Mouse (Mus musculus): ENCODE data around the gene Kremen1.

The Kremen1 gene

GRCm38 (mm10) chr11:5272536-5273234 lies 11.3 kb upstream of the Kremen1 start:
- ChIA-PET CTCF (interaction anchor here (0.6 to 3.9 kb wide), 14 partner anchors 11 to 158 kb away, joined by 3 to 14 read pairs (median 4); partner anchors contain the start of gene Kremen1 (in 1 of the 4)), POLR2A (interaction anchor here (0.5 to 3.2 kb wide), 35 partner anchors 9 to 702 kb away, joined by 3 to 21 read pairs (median 4); partner anchors contain the start of genes Ewsr1 (in 2 of the 4), Kremen1 (in 2 of the 4), Rhbdd3 (in 2 of the 4) and Gas2l1 (in 1 of the 4))

- CTCF ChIA-PET = interaction anchor here in 3 of 4 experiments (0.8 to 3.9 kb wide), 8 partner anchors 10 to 157 kb away, joined by 3 to 14 read pairs (median 4); partner anchors contain the start of gene Kremen1 (in 1 of the 3)
- POLR2A ChIA-PET = interaction anchor here (0.5 to 3.2 kb wide), 23 partner anchors 8 to 227 kb away, joined by 3 to 21 read pairs (median 5); partner anchors contain the start of genes Ewsr1 (in 2 of the 4), Kremen1 (in 2 of the 4), Rhbdd3 (in 2 of the 4) and Gas2l1 (in 1 of the 4)
Observed at GRCm38 (mm10) chr11:5272066-5272360, 10.7 kb upstream of the Kremen1 start.

- ChIA-PET CTCF (interaction anchor here in 3 of 4 experiments (0.6 to 3.1 kb wide), 9 partner anchors 10 to 209 kb away, joined by 3 to 15 read pairs (median 4); partner anchors contain the start of gene Kremen1 (in 1 of the 3)), POLR2A (interaction anchor here (0.5 to 3.2 kb wide), 23 partner anchors 8 to 206 kb away, joined by 3 to 21 read pairs (median 4); partner anchors contain the start of genes Ewsr1 (in 2 of the 4), Kremen1 (in 2 of the 4), Rhbdd3 (in 2 of the 4) and Gas2l1 (in 1 of the 4))
Observed at GRCm38 (mm10) chr11:5271274-5272065, 10.1 kb upstream of the Kremen1 start.

- CTCF ChIA-PET = interaction anchor here in 3 of 4 experiments (0.7 to 3.1 kb wide), 3 partner anchors 88 to 155 kb away, joined by 3 to 10 read pairs (median 3); no protein-coding TSS in a partner anchor
- POLR2A ChIA-PET = interaction anchor here in 3 of 4 experiments (0.9 to 1.7 kb wide), 4 partner anchors 9 to 170 kb away, joined by 3 to 4 read pairs (median 3); partner anchors contain the start of genes Ewsr1 (in 1 of the 3) and Kremen1 (in 1 of the 3)
Observed at GRCm38 (mm10) chr11:5269846-5270461, 8.6 kb upstream of the Kremen1 start.

GRCm38 (mm10) chr11:5265764-5266163 lies 4.4 kb upstream of the Kremen1 start:
- POLR2A ChIA-PET = interaction anchor here in 1 of 4 experiments (0.6 to 2.7 kb wide), 3 partner anchors 12 to 199 kb away, joined by 3 to 9 read pairs (median 3); partner anchors contain the start of gene Ewsr1
- CTCF ChIA-PET = interaction anchor here in 1 of 4 experiments (0.6 kb wide), 1 partner anchor 84 kb away, joined by 3 read pairs; no protein-coding TSS in a partner anchor

- CTCF ChIA-PET = interaction anchor here (0.6 to 1.8 kb wide), 10 partner anchors 10 to 288 kb away, joined by 3 to 7 read pairs (median 3); no protein-coding TSS in a partner anchor
- POLR2A ChIA-PET = interaction anchor here in 2 of 4 experiments (0.7 to 4.2 kb wide), 10 partner anchors 9 to 690 kb away, joined by 3 to 22 read pairs (median 4); partner anchors contain the start of genes Ewsr1 (in 1 of the 2), Rhbdd3 (in 1 of the 2) and Urgcp (in 1 of the 2)
Observed at GRCm38 (mm10) chr11:5263078-5263730, 1.8 kb upstream of the Kremen1 start.

GRCm38 (mm10) chr11:5260942-5261459 lies 357 bp downstream of the Kremen1 start:
- ChIA-PET POLR2A (interaction anchor here in 3 of 4 experiments (0.6 to 4.2 kb wide), 19 partner anchors 8 to 313 kb away, joined by 3 to 22 read pairs (median 4); partner anchors contain the start of genes Ewsr1 (in 3 of the 3) and Rhbdd3 (in 3 of the 3)), CTCF (interaction anchor here (0.5 to 1.6 kb wide), 9 partner anchors 15 to 1284 kb away, joined by 3 to 14 read pairs (median 5); no protein-coding TSS in a partner anchor)

GRCm38 (mm10) chr11:5259944-5260598 lies 1.3 kb downstream of the Kremen1 start:
- POLR2A ChIA-PET = interaction anchor here (0.6 to 4.2 kb wide), 15 partner anchors 8 to 623 kb away, joined by 3 to 22 read pairs (median 6); partner anchors contain the start of genes Ewsr1 (in 3 of the 4) and Rhbdd3 (in 3 of the 4)
- CTCF ChIA-PET = interaction anchor here in 3 of 4 experiments (0.5 to 1.2 kb wide), 3 partner anchors 18 to 78 kb away, joined by 3 to 5 read pairs (median 5); no protein-coding TSS in a partner anchor

GRCm38 (mm10) chr11:5258036-5258435 lies 3.3 kb downstream of the Kremen1 start:
- ChIA-PET CTCF (interaction anchor here in 3 of 4 experiments (1.0 to 1.9 kb wide), 5 partner anchors 76 to 143 kb away, joined by 3 to 8 read pairs (median 4); no protein-coding TSS in a partner anchor), POLR2A (interaction anchor here in 3 of 4 experiments (0.6 to 1.7 kb wide), 7 partner anchors 10 to 159 kb away, joined by 3 to 5 read pairs (median 3); partner anchors contain the start of genes Ewsr1 (in 1 of the 3) and Rhbdd3 (in 1 of the 3))

- CTCF ChIA-PET = interaction anchor here in 3 of 4 experiments (1.0 to 1.9 kb wide), 8 partner anchors 76 to 142 kb away, joined by 3 to 8 read pairs (median 4); no protein-coding TSS in a partner anchor
Observed at GRCm38 (mm10) chr11:5257151-5257862, 4.1 kb downstream of the Kremen1 start.

GRCm38 (mm10) chr11:5255509-5256014 lies 5.8 kb downstream of the Kremen1 start:
- CTCF ChIA-PET = no interaction called here
- POLR2A ChIA-PET = interaction anchor here in 2 of 4 experiments (0.9 to 2.1 kb wide), 3 partner anchors 14 to 21 kb away, joined by 3 to 5 read pairs (median 3); no protein-coding TSS in a partner anchor

More at GRCm38 (mm10) chr11:5257151-5257862, 4.1 kb downstream of the Kremen1 start:
- POLR2A ChIA-PET = interaction anchor here in 3 of 4 experiments (0.5 to 2.1 kb wide), 10 partner anchors 9 to 262 kb away, joined by 3 to 5 read pairs (median 4); partner anchors contain the start of genes Ewsr1 (in 1 of the 3) and Rhbdd3 (in 1 of the 3)

GRCm38 (mm10) chr11:5254016-5254415 lies 7.3 kb downstream of the Kremen1 start:
- CTCF ChIA-PET = interaction anchor here in 1 of 4 experiments (0.6 kb wide), 1 partner anchor 197 kb away, joined by 9 read pairs; no protein-coding TSS in a partner anchor
- POLR2A ChIA-PET = interaction anchor here in 1 of 4 experiments (1.4 to 2.2 kb wide), 2 partner anchors 12 to 103 kb away, joined by 3 to 7 read pairs; partner anchors contain the start of gene Emid1

GRCm38 (mm10) chr11:5253528-5253927 lies 7.8 kb downstream of the Kremen1 start:
- ChIA-PET POLR2A (interaction anchor here in 2 of 4 experiments (0.8 to 2.2 kb wide), 4 partner anchors 11 to 155 kb away, joined by 3 to 7 read pairs (median 4); partner anchors contain the start of genes Emid1 (in 1 of the 2), Ewsr1 (in 1 of the 2) and Rhbdd3 (in 1 of the 2)), CTCF (interaction anchor here in 1 of 4 experiments (0.6 kb wide), 1 partner anchor 197 kb away, joined by 9 read pairs; no protein-coding TSS in a partner anchor)

GRCm38 (mm10) chr11:5252727-5253126 lies 8.6 kb downstream of the Kremen1 start:
- ChIA-PET POLR2A (interaction anchor here in 2 of 4 experiments (0.8 to 2.4 kb wide), 9 partner anchors 9 to 154 kb away, joined by 3 to 7 read pairs (median 5); partner anchors contain the start of genes Kremen1 (in 2 of the 2), Emid1 (in 1 of the 2), Ewsr1 (in 1 of the 2) and Rhbdd3 (in 1 of the 2)), CTCF (interaction anchor here in 2 of 4 experiments (0.6 to 2.0 kb wide), 4 partner anchors 25 to 138 kb away, joined by 3 to 9 read pairs (median 5); no protein-coding TSS in a partner anchor)
